Mouse (Mus musculus) spleen, adult 12 weeks (tissue): ENCODE results near the gene Gm20388.

Experiments used
- DNase-seq: peaks from one replicate; pipeline ENCODE4 v3.0.0; 2022; ENCODE audit warnings: low spot score

Gene Gm20388

DNA sequence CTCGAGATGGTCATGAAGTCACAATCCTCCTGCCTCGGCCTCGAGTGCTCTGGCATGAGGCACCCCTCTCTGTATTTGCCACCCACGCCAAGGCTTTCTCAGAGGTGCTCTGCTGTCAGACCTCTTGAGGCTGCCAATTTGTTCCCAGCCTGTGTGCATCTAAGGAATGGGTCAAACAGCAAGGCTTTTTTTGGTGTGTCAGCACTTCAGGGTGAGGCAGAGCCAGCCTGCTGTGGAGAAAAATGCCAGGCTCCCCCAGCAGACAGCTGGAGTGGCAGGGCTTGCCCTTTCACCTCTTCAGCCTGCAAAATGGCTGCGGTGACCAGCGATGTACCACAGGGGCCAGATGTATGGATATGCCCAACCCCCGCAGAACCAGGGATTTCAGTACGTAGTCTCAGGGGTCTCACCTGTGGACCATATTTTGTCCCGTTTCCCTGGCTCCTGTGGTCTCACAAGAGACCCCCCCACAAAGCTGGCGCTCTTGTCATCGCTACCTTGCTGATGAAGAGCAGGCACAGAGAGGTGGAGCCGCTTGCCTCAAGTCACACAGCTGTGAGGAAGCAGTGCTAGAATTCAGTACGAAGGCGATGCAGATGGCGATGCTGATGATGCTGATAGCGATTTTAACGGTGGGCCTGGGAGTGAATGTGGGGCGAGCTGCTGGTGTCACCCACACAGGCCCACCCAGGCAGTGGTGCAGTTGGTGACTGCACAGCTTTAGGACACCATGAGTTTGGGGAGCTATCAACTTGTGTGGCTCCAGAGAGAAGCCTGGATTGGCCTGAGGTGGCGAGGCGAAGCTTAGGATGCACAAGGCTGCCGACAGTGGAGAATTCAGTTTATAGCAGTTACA, 840.8 kb downstream of the Gm20388 start:
- DNase-seq = no peak

DNA sequence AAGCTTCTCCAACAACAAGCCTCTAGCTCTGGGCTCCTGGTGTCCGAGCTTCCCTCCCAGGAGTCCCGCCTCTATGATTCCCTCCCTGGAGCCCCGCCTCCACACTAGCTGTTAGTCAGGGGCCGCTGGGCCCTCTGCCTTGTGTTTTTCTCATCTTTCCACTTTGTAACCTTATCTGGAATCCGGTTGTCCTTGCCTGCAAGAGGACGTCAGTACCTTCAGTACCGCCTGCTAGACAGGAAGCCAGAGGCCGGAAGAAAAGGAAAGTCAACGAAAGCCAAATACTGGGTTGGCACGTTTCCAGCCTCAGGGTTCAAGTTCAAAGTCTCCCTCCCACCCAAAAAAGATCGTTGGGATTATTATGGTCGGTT, 841.4 kb downstream of the Gm20388 start:
- DNase-seq = no peak

GRCm38 (mm10) chr8:120753476-120753875, 842.8 kb downstream of the Gm20388 start:
- no peak for DNase-seq

DNA sequence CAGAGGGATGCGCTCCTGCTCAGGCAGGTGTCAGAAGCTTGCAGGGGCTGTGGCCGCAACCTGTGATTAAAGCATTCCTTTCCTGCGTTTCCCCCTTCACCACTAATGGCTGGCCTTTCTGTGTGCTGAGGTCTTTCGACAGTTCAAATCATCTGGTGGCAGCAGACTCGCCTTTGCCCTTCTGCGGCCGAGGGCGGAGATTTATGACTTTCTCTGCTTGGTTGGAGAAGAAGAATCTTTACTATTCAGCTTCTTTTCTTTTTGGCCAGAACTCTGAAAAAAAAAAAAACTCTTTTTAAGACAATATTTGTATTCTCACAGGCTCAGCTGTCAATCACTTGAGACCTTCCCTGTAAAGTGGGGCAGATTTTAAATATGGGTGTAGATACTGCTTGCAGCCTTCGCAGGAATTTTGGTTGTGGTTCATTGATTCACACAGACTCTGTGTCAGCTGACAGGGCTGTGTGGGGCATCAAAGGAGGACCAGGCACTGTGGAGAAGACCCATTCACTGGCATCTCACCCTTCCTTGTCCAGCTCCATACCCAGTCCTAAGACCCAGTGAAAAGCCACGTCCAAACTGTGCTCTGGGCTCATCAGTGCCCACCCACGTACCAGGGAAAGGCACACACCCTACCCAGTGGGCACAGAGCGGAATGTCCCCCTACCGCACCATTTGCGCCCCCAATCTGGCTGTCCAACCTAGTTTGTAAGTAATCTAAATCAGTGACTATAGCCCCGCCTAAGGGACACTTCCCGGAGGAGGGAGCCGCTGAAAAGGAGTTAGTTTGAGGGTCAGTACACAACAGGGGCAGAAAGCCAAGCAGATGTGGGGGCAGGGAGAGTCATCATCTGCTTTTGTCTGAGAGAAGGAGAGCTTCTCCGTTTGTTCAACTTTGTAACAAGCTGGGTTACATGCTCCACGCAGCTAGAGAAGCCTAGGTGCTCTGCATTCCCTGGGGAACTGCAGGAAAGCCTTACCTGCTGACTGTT, 845.0 kb downstream of the Gm20388 start:
- no peak for DNase-seq

DNA sequence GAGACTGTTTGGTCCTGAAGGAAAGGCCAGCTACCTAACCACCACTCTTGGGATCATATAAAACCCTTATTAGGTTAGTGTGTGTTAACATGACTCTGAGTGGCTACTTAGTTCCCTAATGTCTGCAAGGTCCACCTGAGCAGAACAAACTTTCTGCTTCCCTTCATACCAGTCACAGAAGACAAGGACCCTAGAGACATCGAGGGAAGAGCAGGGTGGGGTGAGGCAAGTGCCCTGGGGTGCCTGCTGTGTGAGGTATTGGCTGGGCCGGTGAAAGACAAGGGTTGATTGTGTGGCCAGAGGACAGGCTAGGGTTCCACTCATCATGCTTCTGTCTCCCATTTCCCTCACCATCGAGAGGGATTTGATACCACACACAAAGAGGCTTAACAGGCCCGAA, 847.4 kb downstream of the Gm20388 start:
- no peak for DNase-seq

DNA sequence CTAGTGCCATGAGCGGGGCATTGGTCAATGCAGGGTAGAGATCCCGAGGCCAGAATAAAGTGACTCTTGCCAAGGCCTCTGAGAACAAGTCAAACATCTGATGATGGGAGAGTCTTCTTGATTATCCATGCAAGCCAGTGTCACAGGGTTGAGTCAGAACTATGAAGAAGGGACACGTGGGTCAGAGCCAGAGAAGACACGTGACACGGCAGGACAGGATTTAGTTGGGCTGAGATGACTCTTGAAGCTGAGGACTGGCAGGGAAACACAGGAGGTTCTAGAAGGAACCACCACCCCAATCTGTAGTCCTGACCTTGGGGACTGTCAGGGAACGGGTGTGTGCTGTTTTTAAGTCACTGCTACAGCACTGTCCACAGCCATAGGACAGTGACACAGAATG, 849.2 kb downstream of the Gm20388 start:
- no peak for DNase-seq

GRCm38 (mm10) chr8:120760341-120761215, 849.9 kb downstream of the Gm20388 start:
- DNase-seq = no peak

DNA sequence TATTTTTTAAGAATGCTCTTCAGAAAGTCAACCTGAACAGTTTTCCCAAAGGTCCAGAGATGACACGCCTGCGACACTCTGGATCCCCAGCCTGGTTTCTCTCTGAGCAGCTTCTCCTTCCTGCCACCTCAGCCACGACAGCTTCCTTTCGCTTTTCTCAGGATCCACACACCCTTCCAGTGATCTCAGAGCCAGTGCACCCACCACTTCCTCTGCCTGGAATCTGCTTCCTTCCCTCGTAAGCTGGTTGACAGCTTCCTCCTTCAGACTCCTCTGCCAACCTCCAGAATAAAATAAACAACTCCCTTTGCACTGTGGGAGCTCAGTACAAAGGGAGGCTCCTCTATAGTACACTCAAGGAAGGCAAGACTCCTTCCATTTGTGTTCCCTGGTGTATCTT, 852.6 kb downstream of the Gm20388 start:
- DNase-seq = no peak

- DNase-seq = no peak
These were observed 854.0 kb downstream of the Gm20388 start for GRCm38 (mm10) chr8:120764638-120765037.

DNA sequence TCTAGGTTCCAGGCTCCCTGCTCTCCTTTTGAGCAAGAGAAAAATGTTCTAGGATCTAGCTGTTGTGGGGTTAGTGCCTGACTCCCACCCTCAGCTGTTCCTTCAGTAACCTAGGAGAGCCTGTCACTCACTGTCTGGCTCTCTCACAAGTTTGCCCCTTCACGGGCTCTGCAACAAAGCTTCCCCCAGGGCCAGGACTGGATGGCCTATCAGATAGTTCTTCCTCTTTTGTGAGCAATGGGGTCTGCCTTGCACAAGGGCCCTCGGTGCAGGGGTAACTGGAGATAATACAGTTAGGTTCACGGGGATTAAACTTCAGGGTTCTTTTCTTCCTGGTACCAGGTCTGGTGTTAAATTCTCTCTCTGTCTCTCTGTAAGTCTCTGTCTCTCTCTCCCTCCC, 856.0 kb downstream of the Gm20388 start:
- no peak for DNase-seq

DNA sequence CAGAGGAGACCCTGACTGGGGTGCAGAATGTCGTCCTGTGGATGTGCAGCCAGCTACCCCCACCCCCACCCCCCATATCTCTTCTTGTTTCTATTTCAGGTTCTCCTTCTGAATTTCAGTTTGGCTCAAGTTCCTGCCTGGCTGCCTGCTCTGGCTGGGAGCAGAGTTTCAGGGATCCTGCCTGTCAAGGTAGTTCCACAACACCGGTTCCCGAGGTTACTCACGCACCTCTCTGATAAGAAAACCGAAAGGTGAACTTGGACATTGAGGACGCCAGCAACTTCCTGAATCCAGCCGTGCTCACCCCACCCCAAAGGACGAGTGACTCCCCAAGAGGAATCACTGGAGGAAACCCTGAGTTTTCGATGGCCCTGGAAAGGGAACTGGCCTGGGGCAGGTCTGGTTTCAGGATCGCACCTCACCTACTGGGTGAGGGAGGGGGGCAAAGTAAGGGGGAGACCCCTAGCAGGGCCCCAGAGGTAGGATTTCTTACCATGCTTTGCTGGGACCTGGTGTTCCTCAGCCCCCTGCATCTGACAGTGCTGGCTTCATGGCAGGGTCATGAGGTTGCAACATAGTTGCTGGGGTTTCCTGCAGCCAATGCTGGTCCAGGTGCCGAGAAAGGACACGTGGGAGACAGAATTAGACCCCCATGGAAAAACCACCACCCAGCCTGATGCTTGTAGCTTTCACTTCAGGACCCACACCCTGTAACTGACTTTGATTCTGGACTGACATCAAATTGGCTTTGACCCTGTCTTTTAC, 858.0 kb downstream of the Gm20388 start:
- no peak for DNase-seq

DNA sequence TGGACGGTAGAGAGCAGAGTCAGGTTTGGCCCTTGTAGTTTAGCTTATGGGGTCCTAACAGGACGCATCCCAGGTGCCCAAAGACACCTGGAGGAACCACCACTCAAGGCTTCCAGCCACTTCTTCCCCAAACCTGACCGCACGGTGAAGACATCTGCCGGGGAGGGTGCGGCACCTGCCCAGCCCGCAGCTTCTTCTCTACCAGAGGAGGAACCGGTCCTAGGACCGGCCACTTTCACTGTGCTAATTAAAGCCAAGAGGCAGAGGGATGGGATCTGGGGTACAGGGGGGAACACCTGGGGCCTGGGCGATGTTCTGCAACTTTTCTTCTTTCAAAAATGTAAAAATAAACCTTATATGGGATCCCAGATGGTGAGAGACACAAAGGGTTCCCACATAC, 866.5 kb downstream of the Gm20388 start:
- no peak for DNase-seq

DNA sequence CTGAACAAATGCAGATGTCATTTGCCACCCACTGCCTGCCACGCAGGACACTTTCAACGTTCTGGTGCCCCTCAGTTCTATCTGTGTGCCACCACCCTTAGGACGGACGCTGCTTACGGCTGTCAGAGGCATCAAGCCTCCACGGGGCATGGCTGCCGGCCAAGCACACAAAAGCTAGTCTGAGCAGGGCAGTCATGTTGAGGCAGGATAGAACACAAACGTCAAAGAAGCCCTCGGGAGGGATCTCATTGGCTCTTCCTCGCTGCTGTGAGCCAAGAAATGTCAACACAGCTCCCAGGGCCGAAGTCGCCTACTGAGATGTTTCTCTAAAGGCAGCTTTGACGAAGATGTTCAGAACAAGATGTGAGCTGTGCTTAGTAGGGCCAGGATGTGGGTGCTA, 867.1 kb downstream of the Gm20388 start:
- DNase-seq = no peak

DNA sequence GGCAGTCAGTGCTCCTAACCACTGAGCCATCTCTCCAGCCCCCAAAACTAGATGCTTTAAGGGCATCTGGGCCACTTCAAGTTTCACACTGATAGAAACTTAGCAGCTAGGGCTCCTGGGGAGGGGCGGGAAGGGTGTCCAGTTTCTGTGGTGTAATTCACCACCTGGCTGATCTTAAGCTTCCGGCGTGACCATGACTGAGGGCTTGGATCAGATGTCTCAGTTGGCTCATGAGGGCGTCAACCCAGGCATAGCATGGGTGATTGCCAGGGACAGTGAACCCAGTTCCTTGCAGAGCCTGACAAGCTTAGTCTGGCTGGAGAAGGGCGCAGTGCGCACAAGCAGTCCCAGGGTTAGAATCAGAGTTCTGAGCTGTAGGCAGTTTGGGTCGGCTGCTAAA, 868.5 kb downstream of the Gm20388 start:
- DNase-seq = no peak

GRCm38 (mm10) chr8:120783781-120784180, 873.1 kb downstream of the Gm20388 start:
- no peak for DNase-seq

DNA sequence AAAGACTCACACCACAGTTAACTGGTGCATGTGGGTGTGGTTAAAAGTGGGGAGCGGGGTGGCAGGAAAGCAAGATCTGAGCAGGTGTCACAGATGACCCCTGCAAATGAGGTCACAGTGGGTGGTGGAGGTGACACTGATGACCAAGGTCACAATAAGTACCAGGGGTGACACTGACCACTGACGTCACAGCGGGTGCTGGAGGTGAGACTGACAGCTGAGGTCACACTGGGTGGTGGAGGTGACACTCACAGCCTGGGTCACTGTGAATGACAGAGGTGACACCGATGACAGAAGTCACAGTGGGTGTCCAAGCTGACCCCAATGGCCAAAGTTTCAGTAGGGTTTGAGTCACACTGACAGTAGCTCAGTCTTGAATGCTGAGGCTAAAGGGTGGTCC, 876.1 kb downstream of the Gm20388 start:
- no peak for DNase-seq

GRCm38 (mm10) chr8:120787631-120788030, 877.0 kb downstream of the Gm20388 start:
- DNase-seq = no peak

DNA sequence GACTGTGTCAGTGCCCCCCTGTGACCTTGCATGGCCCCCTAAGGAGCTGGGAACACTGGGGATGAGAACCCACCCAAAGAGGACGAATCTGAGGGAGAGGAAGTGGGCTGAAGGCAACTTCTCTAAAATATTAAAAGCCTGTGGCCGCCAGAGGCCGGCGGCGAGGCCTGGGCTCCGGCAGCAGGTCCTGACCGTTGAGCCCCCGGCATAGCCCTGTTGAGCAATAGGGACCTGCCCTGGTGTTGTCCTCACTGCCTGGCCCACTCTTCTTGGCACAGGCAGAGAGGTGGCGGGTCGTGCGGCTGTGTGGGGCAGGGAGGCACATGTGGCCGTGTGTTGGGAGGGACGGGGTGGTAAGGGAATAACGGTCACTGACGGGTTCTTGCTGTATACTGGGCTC, 882.1 kb downstream of the Gm20388 start:
- no peak for DNase-seq

DNA sequence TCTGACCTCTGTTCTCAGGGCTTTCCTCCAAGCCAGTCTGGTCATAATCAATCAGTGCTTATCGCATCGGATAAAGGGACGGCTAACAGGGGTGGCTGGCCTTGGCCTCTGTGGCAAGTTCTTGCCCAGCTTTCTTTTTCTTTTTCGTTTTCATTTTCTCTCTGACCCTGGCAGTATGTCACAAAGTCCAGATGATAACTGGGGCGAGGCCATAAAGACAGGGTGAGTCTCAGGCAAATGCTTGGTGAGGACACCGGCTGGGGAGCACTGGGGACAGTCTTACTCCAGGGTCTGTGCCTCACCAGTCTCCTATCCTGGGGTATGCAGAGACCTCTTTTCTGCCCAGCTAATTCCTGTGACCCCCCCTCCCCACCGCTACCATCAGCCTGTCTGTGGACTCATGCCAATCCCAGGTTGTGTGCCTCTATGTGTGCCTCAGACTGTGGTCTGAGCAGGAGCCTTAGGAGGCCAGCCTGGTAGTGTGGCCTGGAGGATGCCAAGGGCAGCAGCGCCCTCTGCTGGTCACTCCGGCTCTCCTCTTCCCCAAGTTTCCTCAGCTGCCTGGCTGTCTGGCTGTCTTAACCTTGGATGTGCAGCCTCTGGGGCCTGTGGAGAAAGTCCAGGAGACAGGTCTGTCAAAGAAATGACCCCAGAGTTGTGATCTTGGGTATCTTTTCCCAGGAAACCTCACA, 885.4 kb downstream of the Gm20388 start:
- DNase-seq = peak; percentile 57

DNA sequence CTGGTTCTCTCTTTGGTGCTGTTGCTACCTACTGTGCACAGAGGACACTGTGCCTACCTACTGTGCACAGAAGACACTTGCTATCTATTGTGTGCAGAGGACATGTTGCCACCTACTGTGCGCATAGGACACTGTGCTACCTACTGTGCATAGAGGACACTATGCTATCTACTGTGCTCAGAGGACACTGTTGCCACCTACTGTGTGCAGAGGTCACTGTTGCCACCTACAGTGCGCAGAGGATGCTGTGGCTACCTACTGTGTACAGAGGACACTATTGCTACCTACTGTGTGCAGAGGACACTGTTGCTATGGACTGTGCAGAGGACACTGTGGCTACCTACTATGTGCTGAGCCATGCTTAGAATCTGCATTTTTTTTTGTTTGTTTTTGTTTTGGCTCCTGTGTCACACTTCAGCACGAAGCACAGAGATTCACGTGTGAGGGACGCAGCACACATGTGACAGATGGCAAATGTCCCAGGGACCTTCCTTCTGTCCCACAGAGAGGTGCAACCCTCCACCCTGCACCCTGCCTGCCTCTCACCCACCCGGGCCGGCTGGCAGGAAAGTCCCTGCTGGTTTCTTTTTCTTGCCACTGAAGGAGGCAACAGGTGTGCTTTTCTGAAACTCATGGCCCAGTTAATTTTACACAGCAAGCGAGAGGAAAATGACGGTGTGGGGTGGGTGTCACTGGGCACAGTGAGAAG, 886.5 kb downstream of the Gm20388 start:
- DNase-seq = peak; percentile 18
